Mouse (Mus musculus): ENCODE data around the gene Cyp2d22.
"Not testable (repeated sequence)": the region's sequence is repeated elsewhere in the genome, so short reads cannot be mapped to it uniquely, and the experiment has no call there.

Gene Cyp2d22

GRCm38 (mm10) chr15:82379871-82380713, at the start of gene Cyp2d22:
Gene Cyp2d22 (minus strand): TSS chr15:82380260.
- peak; percentile 41 for DNase-seq (ENCODE audit: low read depth, low spot score)

- DNase-seq (ENCODE audit: low read depth, low spot score) = no peak
Measured at GRCm38 (mm10) chr15:82423471-82423870, 43.4 kb upstream of the Cyp2d22 start.

GRCm38 (mm10) chr15:82422935-82423334, 42.9 kb upstream of the Cyp2d22 start:
- no peak for DNase-seq (ENCODE audit: low read depth, low spot score)

- no peak for DNase-seq (ENCODE audit: low read depth, low spot score)
Measured at GRCm38 (mm10) chr15:82418616-82419015, 38.6 kb upstream of the Cyp2d22 start.

- peak; percentile 76 for DNase-seq (ENCODE audit: low read depth, low spot score)
Measured at GRCm38 (mm10) chr15:82416797-82417789, 37.0 kb upstream of the Cyp2d22 start.

- DNase-seq (ENCODE audit: low read depth, low spot score) = no peak
Measured at GRCm38 (mm10) chr15:82407536-82407935, 27.5 kb upstream of the Cyp2d22 start.

GRCm38 (mm10) chr15:82406981-82407380, 26.9 kb upstream of the Cyp2d22 start, which contains the start of gene Cyp2d10:
Gene Cyp2d10 (minus strand): TSS chr15:82407195.
- DNase-seq (ENCODE audit: low read depth, low spot score) = no peak

- DNase-seq (ENCODE audit: low read depth, low spot score) = no peak
Measured at GRCm38 (mm10) chr15:82404163-82404562, 24.1 kb upstream of the Cyp2d22 start.

GRCm38 (mm10) chr15:82403606-82404005, 23.5 kb upstream of the Cyp2d22 start:
- no peak for DNase-seq (ENCODE audit: low read depth, low spot score)

- DNase-seq (ENCODE audit: low read depth, low spot score) = no peak
Measured at GRCm38 (mm10) chr15:82402741-82403140, 22.7 kb upstream of the Cyp2d22 start.

GRCm38 (mm10) chr15:82402106-82402505, 22.0 kb upstream of the Cyp2d22 start:
- no peak for DNase-seq (ENCODE audit: low read depth, low spot score)

GRCm38 (mm10) chr15:82401516-82401915, 21.5 kb upstream of the Cyp2d22 start:
- no peak for DNase-seq (ENCODE audit: low read depth, low spot score)

GRCm38 (mm10) chr15:82395955-82396354, 15.9 kb upstream of the Cyp2d22 start:
- DNase-seq (ENCODE audit: low read depth, low spot score) = not testable (repeated sequence)

GRCm38 (mm10) chr15:82393922-82394321, 13.9 kb upstream of the Cyp2d22 start, which contains the start of gene Cyp2d11:
Gene Cyp2d11 (minus strand): TSS chr15:82394022.
- DNase-seq (ENCODE audit: low read depth, low spot score) = not testable (repeated sequence)

- not testable (repeated sequence) for DNase-seq (ENCODE audit: low read depth, low spot score)
Measured at GRCm38 (mm10) chr15:82389916-82390315, 9.9 kb upstream of the Cyp2d22 start.

- DNase-seq (ENCODE audit: low read depth, low spot score) = no peak
Measured at GRCm38 (mm10) chr15:82385729-82386128, 5.7 kb upstream of the Cyp2d22 start.

GRCm38 (mm10) chr15:82382441-82382840, 2.4 kb upstream of the Cyp2d22 start:
- DNase-seq (ENCODE audit: low read depth, low spot score) = no peak

- no peak for DNase-seq (ENCODE audit: low read depth, low spot score)
Measured at GRCm38 (mm10) chr15:82380714-82381062, 628 bp upstream of the Cyp2d22 start.

GRCm38 (mm10) chr15:82379511-82379870, 569 bp downstream of the Cyp2d22 start:
- no peak for DNase-seq (ENCODE audit: low read depth, low spot score)

- DNase-seq (ENCODE audit: low read depth, low spot score) = peak; percentile 52
Measured at GRCm38 (mm10) chr15:82378261-82379180, 1.5 kb downstream of the Cyp2d22 start.

- DNase-seq (ENCODE audit: low read depth, low spot score) = no peak
Measured at GRCm38 (mm10) chr15:82377701-82378100, 2.4 kb downstream of the Cyp2d22 start.
